Mouse (Mus musculus): ENCODE measurements at regions not wholly inside any gene's neighbourhood (a gene's known extent, or its start where the extent isn't known, plus 50 kb on each side); places are given as distances from the start of the nearest gene placed in this dataset.

- no peak overlapping the region for H3K4me2 ChIP-seq
- H3K4me3 ChIP-seq, result no peak overlapping the region
- no peaks in the 10 kb centered on the region for H3K4me1 ChIP-seq (replicated peaks)
- no peak overlapping the region for H3K9ac ChIP-seq
- ATAC-seq (ENCODE audit: low FRiP score), result no peak
- WGBS, result 63% methylated on average over 5 of the region's 5 CpGs
- no peaks in the 10 kb centered on the region for H3K27me3 ChIP-seq
- H3K36me3 ChIP-seq, result no peaks in the 10 kb centered on the region
- H3K27ac ChIP-seq, result no peak overlapping the region
- H3K9me3 ChIP-seq, result no peaks in the 10 kb centered on the region
Measured at GRCm38 (mm10) chr3:36743399-36743798, 53.4 kb upstream of the Trpc3 start.

- no peak overlapping the region for H3K4me3 ChIP-seq
- 84% methylated on average over 7 of the region's 7 CpGs for WGBS
- no peak overlapping the region for H3K4me2 ChIP-seq
- no peak overlapping the region for H3K9ac ChIP-seq
- H3K27ac ChIP-seq, result no peak overlapping the region
- H3K27me3 ChIP-seq, result no peaks in the 10 kb centered on the region
- no peaks in the 10 kb centered on the region for H3K4me1 ChIP-seq (replicated peaks)
- no peaks in the 10 kb centered on the region for H3K36me3 ChIP-seq
- no peaks in the 10 kb centered on the region for H3K9me3 ChIP-seq
- ATAC-seq (ENCODE audit: low FRiP score), result no peak
Measured at GRCm38 (mm10) chr3:36754358-36754950, 64.5 kb upstream of the Trpc3 start.

- no peak overlapping the region for H3K4me2 ChIP-seq
- ATAC-seq (ENCODE audit: low FRiP score), result peak; percentile 52; the same call in 1 of the 2 replicates
- 97% methylated on average over 6 of the region's 6 CpGs for WGBS
- no peaks in the 10 kb centered on the region for H3K36me3 ChIP-seq
- H3K9ac ChIP-seq, result no peak overlapping the region
- H3K4me1 ChIP-seq (replicated peaks), result no peaks in the 10 kb centered on the region
- H3K27me3 ChIP-seq, result no peaks in the 10 kb centered on the region
- H3K27ac ChIP-seq, result no peak overlapping the region
- no peaks in the 10 kb centered on the region for H3K9me3 ChIP-seq
- H3K4me3 ChIP-seq, result no peak overlapping the region
Measured at GRCm38 (mm10) chr3:36762065-36762653, 72.2 kb upstream of the Trpc3 start.

GRCm38 (mm10) chr3:36762847-36763246, 72.9 kb upstream of the Trpc3 start:
- no peak for ATAC-seq (ENCODE audit: low FRiP score)
- no peaks in the 10 kb centered on the region for H3K27me3 ChIP-seq
- 84% methylated on average over 3 of the region's 3 CpGs for whole genome bisulfite sequencing
- no peak overlapping the region for H3K9ac ChIP-seq
- H3K4me3 ChIP-seq, result no peak overlapping the region
- no peaks in the 10 kb centered on the region for H3K9me3 ChIP-seq
- no peak overlapping the region for H3K27ac ChIP-seq
- H3K4me2 ChIP-seq, result no peak overlapping the region
- no peaks in the 10 kb centered on the region for H3K36me3 ChIP-seq
- H3K4me1 ChIP-seq (replicated peaks), result no peaks in the 10 kb centered on the region

GRCm38 (mm10) chr3:36764741-36765140, 74.8 kb upstream of the Trpc3 start:
- Histone ChIP-seq H3K9me3 (no peaks in the 10 kb centered on the region), H3K4me2 (no peak overlapping the region), H3K27me3 (no peaks in the 10 kb centered on the region), H3K9ac (no peak overlapping the region), H3K4me3 (no peak overlapping the region), H3K4me1 (replicated peaks) (no peaks in the 10 kb centered on the region), H3K36me3 (no peaks in the 10 kb centered on the region), H3K27ac (no peak overlapping the region)
- ATAC-seq (ENCODE audit: low FRiP score), result no peak
- 82% methylated on average over 2 of the region's 2 CpGs for WGBS

GRCm38 (mm10) chr3:36770096-36770495, 80.1 kb upstream of the Trpc3 start:
- Histone ChIP-seq H3K9me3 (no peaks in the 10 kb centered on the region), H3K4me2 (no peak overlapping the region), H3K27me3 (no peaks in the 10 kb centered on the region), H3K4me3 (no peak overlapping the region), H3K27ac (no peak overlapping the region), H3K9ac (no peak overlapping the region), H3K36me3 (no peaks in the 10 kb centered on the region), H3K4me1 (replicated peaks) (0 out of 2 replicates have a peak, but pooled peaks cover 2% of the 10 kb centered on the region)
- ATAC-seq (ENCODE audit: low FRiP score), result no peak
- WGBS, result 85% methylated on average over 1 of the region's 1 CpGs

GRCm38 (mm10) chr3:36771011-36771410, 81.0 kb upstream of the Trpc3 start:
- ATAC-seq (ENCODE audit: low FRiP score), result no peak
- no peaks in the 10 kb centered on the region for H3K9me3 ChIP-seq
- no peak overlapping the region for H3K9ac ChIP-seq
- H3K4me3 ChIP-seq, result no peak overlapping the region
- H3K36me3 ChIP-seq, result no peaks in the 10 kb centered on the region
- 80% methylated on average over 4 of the region's 4 CpGs for WGBS
- no peak overlapping the region for H3K4me2 ChIP-seq
- 0 out of 2 replicates have a peak, but pooled peaks cover 2% of the 10 kb centered on the region for H3K4me1 ChIP-seq (replicated peaks)
- no peak overlapping the region for H3K27ac ChIP-seq
- H3K27me3 ChIP-seq, result no peaks in the 10 kb centered on the region

- H3K27me3 ChIP-seq, result no peaks in the 10 kb centered on the region
- ATAC-seq (ENCODE audit: low FRiP score), result no peak
- WGBS, result 33% methylated on average over 4 of the region's 4 CpGs
- no peaks in the 10 kb centered on the region for H3K36me3 ChIP-seq
- no peak overlapping the region for H3K4me2 ChIP-seq
- no peaks in the 10 kb centered on the region for H3K9me3 ChIP-seq
- no peak overlapping the region for H3K9ac ChIP-seq
- no peak overlapping the region for H3K4me3 ChIP-seq
- 0 out of 2 replicates have a peak, but pooled peaks cover 2% of the 10 kb centered on the region for H3K4me1 ChIP-seq (replicated peaks)
- no peak overlapping the region for H3K27ac ChIP-seq
Measured at GRCm38 (mm10) chr3:36774023-36774422, 84.1 kb upstream of the Trpc3 start.

GRCm38 (mm10) chr3:36778448-36778847, 84.5 kb upstream of the 4932438A13Rik start:
- Histone ChIP-seq H3K9ac (no peak overlapping the region), H3K4me1 (replicated peaks) (0 out of 2 replicates have a peak, but pooled peaks cover 2% of the 10 kb centered on the region), H3K9me3 (no peaks in the 10 kb centered on the region), H3K27ac (no peak overlapping the region), H3K36me3 (no peaks in the 10 kb centered on the region), H3K4me3 (no peak overlapping the region), H3K4me2 (no peak overlapping the region), H3K27me3 (no peaks in the 10 kb centered on the region)
- no peak for ATAC-seq (ENCODE audit: low FRiP score)
- WGBS, result 76% methylated on average over 7 of the region's 7 CpGs

- Histone ChIP-seq H3K36me3 (no peaks in the 10 kb centered on the region), H3K4me3 (no peak overlapping the region), H3K27me3 (no peaks in the 10 kb centered on the region), H3K9me3 (no peaks in the 10 kb centered on the region; the same call in 1 of the 2 replicates), H3K9ac (no peak overlapping the region), H3K27ac (no peak overlapping the region), H3K4me1 (replicated peaks) (no peaks in the 10 kb centered on the region), H3K4me2 (no peak overlapping the region)
- 84% methylated on average over 5 of the region's 5 CpGs for WGBS
- no peak for ATAC-seq (ENCODE audit: low FRiP score)
Measured at GRCm38 (mm10) chr3:36786581-36786980, 76.3 kb upstream of the 4932438A13Rik start.

GRCm38 (mm10) chr3:36790245-36790644, 72.7 kb upstream of the 4932438A13Rik start:
- no peak for ATAC-seq (ENCODE audit: low FRiP score)
- H3K4me3 ChIP-seq, result no peak overlapping the region
- H3K9ac ChIP-seq, result no peak overlapping the region
- H3K9me3 ChIP-seq, result no peaks in the 10 kb centered on the region; the same call in 1 of the 2 replicates
- 88% methylated on average over 4 of the region's 4 CpGs for WGBS
- no peaks in the 10 kb centered on the region for H3K4me1 ChIP-seq (replicated peaks)
- no peaks in the 10 kb centered on the region for H3K36me3 ChIP-seq
- H3K27ac ChIP-seq, result no peak overlapping the region
- H3K27me3 ChIP-seq, result no peaks in the 10 kb centered on the region
- no peak overlapping the region for H3K4me2 ChIP-seq

- Histone ChIP-seq H3K9ac (no peak overlapping the region), H3K36me3 (no peaks in the 10 kb centered on the region), H3K27me3 (no peaks in the 10 kb centered on the region), H3K27ac (no peak overlapping the region), H3K9me3 (no peaks in the 10 kb centered on the region), H3K4me3 (no peak overlapping the region), H3K4me2 (no peak overlapping the region), H3K4me1 (replicated peaks) (no peaks in the 10 kb centered on the region)
- ATAC-seq (ENCODE audit: low FRiP score), result no peak
- WGBS, result 72% methylated on average over 4 of the region's 4 CpGs
Measured at GRCm38 (mm10) chr3:36797025-36797424, 65.9 kb upstream of the 4932438A13Rik start.

GRCm38 (mm10) chr3:36798160-36798823, 64.6 kb upstream of the 4932438A13Rik start:
- no peaks in the 10 kb centered on the region for H3K27me3 ChIP-seq
- H3K9ac ChIP-seq, result no peak overlapping the region
- H3K4me3 ChIP-seq, result no peak overlapping the region
- no peaks in the 10 kb centered on the region for H3K9me3 ChIP-seq
- 68% methylated on average over 13 of the region's 13 CpGs for WGBS
- no peaks in the 10 kb centered on the region for H3K36me3 ChIP-seq
- H3K4me2 ChIP-seq, result no peak overlapping the region
- H3K4me1 ChIP-seq (replicated peaks), result no peaks in the 10 kb centered on the region
- no peak overlapping the region for H3K27ac ChIP-seq
- no peak for ATAC-seq (ENCODE audit: low FRiP score)

Data from hindbrain, embryonic 13.5 days (tissue).